Mouse (Mus musculus): ENCODE data around the gene Rffl.
"Not testable (repeated sequence)": the region's sequence is repeated elsewhere in the genome, so short reads cannot be mapped to it uniquely, and the experiment has no call there.

DNA sequence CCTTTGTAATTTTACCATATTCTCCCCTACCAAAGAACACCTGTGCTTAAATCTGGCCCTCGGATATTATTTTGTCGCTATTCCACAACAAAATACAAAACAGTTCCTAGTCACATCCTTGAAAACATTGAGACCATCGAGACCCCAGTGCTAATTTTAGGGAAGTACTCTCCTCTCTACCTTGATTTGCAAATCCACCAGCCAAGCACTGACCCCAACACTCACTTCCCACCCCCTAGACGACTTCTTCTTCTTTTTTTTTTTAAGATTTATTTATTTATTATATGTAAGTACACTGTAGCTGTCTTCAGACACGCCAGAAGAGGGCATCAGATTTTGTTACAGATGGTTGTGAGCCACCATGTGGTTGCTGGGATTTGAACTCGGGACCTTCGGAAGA, 36.7 kb downstream of the Rffl start:
- not testable (repeated sequence) for TF ChIP-seq POLR2A (IDR thresholded peaks at IDR 0.05; ENCODE audit: low read depth, low read length); CTCF (IDR thresholded peaks at IDR 0.05; ENCODE audit: extremely low read depth, insufficient read length, insufficient replicate concordance, low read depth, low read length)

All from small intestine, adult 2 months (tissue).